Mouse (Mus musculus) kidney, embryonic 14.5 days (tissue): Measurements from ENCODE around the gene Hrk. TPM values are rescaled to one million over a fixed set of nuclear protein-coding genes. Genes with fewer than 3 reads are reported as not detected.

Experiments used
- ATAC-seq: fragments of 200-750 bp; cut with Nextera tagmentation; 2 replicates; pipeline ENCODE4 v1.8.0; 2017; ENCODE audit warnings: moderate number of reproducible peaks, mild to moderate bottlenecking, moderate TSS enrichment, moderate library complexity; ENCODE audit not compliant: low FRiP score, low TSS enrichment
- H3K27ac ChIP-seq: fragments of 300-500 bp; sonication (generic); 2 replicates; pipeline ENCODE4 v1.5.1; 2014; ENCODE audit warnings: low read depth, mild to moderate bottlenecking, low read length, moderate library complexity, mixed read lengths
- H3K27me3 ChIP-seq: fragments of 300-500 bp; sonication (generic); 2 replicates; pipeline ENCODE4 v1.6.1; 2014; ENCODE audit warnings: mild to moderate bottlenecking, low read length; ENCODE audit not compliant: control insufficient read depth, insufficient read depth
- H3K36me3 ChIP-seq: fragments of 300-500 bp; sonication (generic); 2 replicates; pipeline ENCODE4 v1.6.1; 2014; ENCODE audit warnings: low read length, mixed read lengths; ENCODE audit not compliant: control insufficient read depth, insufficient read depth
- H3K4me1 ChIP-seq: fragments of 300-500 bp; sonication (generic); 2 replicates; pipeline ENCODE4 v1.6.1; 2014; ENCODE audit warnings: low read length, mixed read lengths; ENCODE audit not compliant: control insufficient read depth, insufficient read depth
- H3K4me2 ChIP-seq: fragments of 300-500 bp; sonication (generic); replicated peaks from 2 replicates; pipeline ENCODE4 v1.6.1; 2014; ENCODE audit warnings: low read depth, mild to moderate bottlenecking, low read length
- H3K4me3 ChIP-seq: fragments of 300-500 bp; sonication (generic); 2 replicates; pipeline ENCODE4 v1.5.1; 2014; ENCODE audit warnings: mild to moderate bottlenecking, low read length
- H3K9ac ChIP-seq: fragments of 300-500 bp; sonication (generic); 2 replicates; pipeline ENCODE4 v1.6.1; 2014; ENCODE audit warnings: low read depth, mild to moderate bottlenecking, low read length, moderate library complexity
- H3K9me3 ChIP-seq: fragments of 300-500 bp; sonication (generic); 2 replicates; pipeline ENCODE4 v1.6.1; 2016; ENCODE audit warnings: low read length; ENCODE audit not compliant: control insufficient read depth
- WGBS: fragments of 180-500 bp; shearing (Covaris S2); extraction: QIAGEN DNeasy Blood & Tissue Kit; methylation state at CpG from one replicate; pipeline ENCODE4 v1.1.7; 2014; 5-methylcytosine and 5-hydroxymethylcytosine counted together
- polyA plus RNA-seq: library from polyadenylated mRNA; unstranded; fragments of >200 nt; fragmentation: Nextera tagmentation; extraction: Ambion mirVana; gene quantifications from 2 replicates; pipeline ENCODE4 v1.2.1, GENCODE M21; 2014

Gene Hrk
- polyA plus RNA-seq, 1 experiment from 2014 or later = 0.04 TPM

GRCm38 (mm10) chr5:118149711-118150110 is 14.7 kb upstream of the Hrk start:
- Histone ChIP-seq H3K9ac (no peak overlapping the region), H3K27me3 (no peaks in the 10 kb centered on the region), H3K4me1 (peaks cover 14% of the 10 kb centered on the region), H3K4me2 (no peak overlapping the region), H3K36me3 (peaks cover 8% of the 10 kb centered on the region; the same call in 1 of the 2 replicates), H3K9me3 (no peaks in the 10 kb centered on the region), H3K27ac (no peak overlapping the region), H3K4me3 (no peak overlapping the region)
- ATAC-seq = no peak
- 81% methylated on average over 3 of the region's 3 CpGs for WGBS

GRCm38 (mm10) chr5:118154839-118155564 is 9.4 kb upstream of the Hrk start, which contains the start of gene Fbxw8:
Gene Fbxw8 (minus strand): TSS chr5:118155464.
- H3K27ac ChIP-seq = 0 out of 2 replicates have a peak within 1 kb of the TSS, but pooled peaks have one; percentile 25
- peak within 1 kb of the TSS; percentile 86 for H3K4me3 ChIP-seq
- no peaks in the 10 kb centered on the region for H3K27me3 ChIP-seq
- peaks cover 4% of the 10 kb centered on the region; the same call in 1 of the 2 replicates for H3K36me3 ChIP-seq
- H3K4me1 ChIP-seq = peaks cover 14% of the 10 kb centered on the region
- H3K4me2 ChIP-seq = peak within 1 kb of the TSS; percentile 63
- no peaks in the 10 kb centered on the region for H3K9me3 ChIP-seq
- peak; percentile 87 for ATAC-seq
- peak within 1 kb of the TSS; percentile 92 for H3K9ac ChIP-seq
- under 1% methylated on average over 61 of the region's 67 CpGs for WGBS

GRCm38 (mm10) chr5:118155565-118155947 is 8.9 kb upstream of the Hrk start:
- Histone ChIP-seq H3K4me3 (peak overlapping the region; percentile 86), H3K27me3 (no peaks in the 10 kb centered on the region), H3K9me3 (no peaks in the 10 kb centered on the region), H3K27ac (no peak overlapping the region), H3K36me3 (peaks cover 4% of the 10 kb centered on the region; the same call in 1 of the 2 replicates), H3K9ac (peak overlapping the region; percentile 92; the same call in 1 of the 2 replicates), H3K4me1 (peaks cover 14% of the 10 kb centered on the region), H3K4me2 (peak overlapping the region; percentile 63)
- peak; percentile 22; the same call in 1 of the 2 replicates for ATAC-seq
- 22% methylated on average over 9 of the region's 9 CpGs for WGBS

GRCm38 (mm10) chr5:118156976-118157375 is 7.5 kb upstream of the Hrk start:
- no peak for ATAC-seq
- H3K36me3 ChIP-seq = peaks cover 3% of the 10 kb centered on the region; the same call in 1 of the 2 replicates
- H3K4me1 ChIP-seq = peaks cover 14% of the 10 kb centered on the region
- peaks cover 5% of the 10 kb centered on the region; the same call in 1 of the 2 replicates for H3K27me3 ChIP-seq
- H3K9ac ChIP-seq = no peak overlapping the region
- H3K9me3 ChIP-seq = no peaks in the 10 kb centered on the region
- H3K4me2 ChIP-seq = no peak overlapping the region
- 31% methylated on average over 4 of the region's 4 CpGs for WGBS
- no peak overlapping the region for H3K4me3 ChIP-seq
- H3K27ac ChIP-seq = no peak overlapping the region

GRCm38 (mm10) chr5:118160691-118161090 is 3.8 kb upstream of the Hrk start:
- H3K27me3 ChIP-seq = peaks cover 17% of the 10 kb centered on the region
- WGBS = 31% methylated on average over 4 of the region's 4 CpGs

GRCm38 (mm10) chr5:118165462-118165861 is 1.0 kb downstream of the Hrk start:
- Histone ChIP-seq H3K36me3 (no peaks in the 10 kb centered on the region), H3K4me3 (no peak overlapping the region), H3K27me3 (peaks cover 52% of the 10 kb centered on the region), H3K4me1 (peaks cover 6% of the 10 kb centered on the region; the same call in 1 of the 2 replicates), H3K9ac (no peak overlapping the region), H3K27ac (no peak overlapping the region), H3K4me2 (no peak overlapping the region), H3K9me3 (no peaks in the 10 kb centered on the region)
- ATAC-seq = no peak

More at GRCm38 (mm10) chr5:118160691-118161090, 3.8 kb upstream of the Hrk start:
- Histone ChIP-seq H3K36me3 (no peaks in the 10 kb centered on the region), H3K4me3 (no peak overlapping the region), H3K4me1 (no peaks in the 10 kb centered on the region), H3K27ac (no peak overlapping the region), H3K9ac (no peak overlapping the region), H3K9me3 (no peaks in the 10 kb centered on the region), H3K4me2 (no peak overlapping the region)
- no peak for ATAC-seq

- no peaks in the 10 kb centered on the region for H3K36me3 ChIP-seq
- 70% methylated on average over 8 of the region's 8 CpGs for WGBS
- no peak overlapping the region for H3K9ac ChIP-seq
- no peak overlapping the region for H3K27ac ChIP-seq
- H3K27me3 ChIP-seq = peaks cover 63% of the 10 kb centered on the region
- H3K9me3 ChIP-seq = no peaks in the 10 kb centered on the region
- no peak for ATAC-seq
- no peak overlapping the region for H3K4me3 ChIP-seq
- peaks cover 12% of the 10 kb centered on the region for H3K4me1 ChIP-seq
- no peak overlapping the region for H3K4me2 ChIP-seq
These were observed 3.1 kb downstream of the Hrk start for GRCm38 (mm10) chr5:118167561-118167995.

GRCm38 (mm10) chr5:118169222-118170221 is 5.1 kb downstream of the Hrk start:
- 1% methylated on average over 83 of the region's 117 CpGs for WGBS
- Histone ChIP-seq H3K36me3 (no peaks in the 10 kb centered on the region), H3K27me3 (peaks cover 72% of the 10 kb centered on the region), H3K9me3 (no peaks in the 10 kb centered on the region), H3K27ac (no peak overlapping the region), H3K4me2 (peak overlapping the region; percentile 97), H3K4me3 (peak overlapping the region; percentile 55), H3K9ac (peak overlapping the region; percentile 50), H3K4me1 (peaks cover 13% of the 10 kb centered on the region)
- ATAC-seq = peak; percentile 33; the same call in 1 of the 2 replicates
